Mouse (Mus musculus) mature B cell (primary cell): Measurements from ENCODE around the gene Esyt1.
"Not testable (repeated sequence)": the region's sequence is repeated elsewhere in the genome, so short reads cannot be mapped to it uniquely, and the experiment has no call there.

Experiments used
- in situ Hi-C: fragments of 300-500 bp; cut with MboI; formaldehyde crosslinking; loops from 2 replicates; pipeline ENCODE4 v1.14.3; 2019

Esyt1 gene

GRCm38 (mm10) chr10:128525671-128526308 is at the start of gene Esyt1:
Esyt1 (minus strand) TSS chr10:128525871.
- in situ Hi-C loops, result no loop called here

DNA sequence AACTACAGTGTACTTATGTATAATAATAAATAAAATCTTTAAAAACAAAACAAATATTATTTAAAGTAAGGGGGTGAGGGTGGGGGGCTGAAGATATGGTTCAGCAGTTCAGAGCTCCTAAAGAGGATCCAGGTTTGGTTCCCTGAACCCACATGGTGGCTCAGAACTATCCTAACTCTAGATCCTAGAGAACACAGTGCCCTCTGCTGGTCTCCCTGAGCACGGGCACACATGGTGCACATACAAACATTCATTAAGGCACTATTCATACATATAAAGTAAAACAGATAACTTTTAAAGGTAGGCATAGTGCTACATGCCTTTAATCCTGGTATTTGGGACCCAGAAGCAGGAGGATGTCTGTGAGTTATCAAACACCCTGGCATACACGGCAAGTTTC is 49.4 kb upstream of the Esyt1 start:
- in situ Hi-C loops, result no loop called here

DNA sequence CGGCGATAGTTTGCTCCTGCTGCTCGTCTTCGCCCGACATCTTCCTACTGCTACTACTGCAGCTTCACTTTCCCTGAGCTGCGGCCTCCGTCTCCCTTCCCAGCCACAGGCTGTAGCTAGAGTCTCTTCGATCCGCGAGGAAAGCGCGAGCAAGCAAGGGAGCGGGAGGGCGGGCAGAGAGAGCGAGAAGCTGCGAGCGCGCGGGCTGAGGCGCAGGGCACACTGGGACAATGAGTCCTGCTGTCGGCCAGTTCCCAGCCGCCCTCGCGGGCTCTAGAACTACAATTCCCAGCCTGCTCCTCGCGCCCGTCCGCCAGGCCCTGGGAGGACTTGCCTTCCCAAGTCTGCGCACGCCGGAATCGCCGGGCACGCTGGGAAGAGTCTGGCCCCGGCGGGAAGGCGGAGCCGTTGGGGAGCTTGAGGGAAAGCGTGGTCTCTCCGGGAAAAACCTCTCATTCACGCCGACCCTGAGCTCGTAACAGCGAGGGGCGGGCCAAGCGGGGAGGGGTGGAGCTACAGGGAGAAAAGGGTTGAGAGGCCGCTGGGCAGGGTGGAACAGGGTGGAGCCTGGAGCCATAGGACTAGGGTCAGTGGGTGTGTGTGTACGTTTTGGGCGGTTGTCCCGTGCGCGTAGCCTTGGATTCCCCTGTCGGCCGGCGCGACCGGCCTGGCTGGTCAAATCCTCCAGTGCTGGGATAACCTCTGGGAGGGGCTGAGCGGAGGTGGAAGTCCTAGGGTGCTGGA is 40.3 kb upstream of the Esyt1 start, which contains the start of gene Pa2g4:
TSS of gene Pa2g4 (minus strand) at position 200 of the 744 bp plus-strand sequence.
- in situ Hi-C loops, result no loop called here

- in situ Hi-C loops, result no loop called here
These were observed 39.6 kb upstream of the Esyt1 start for GRCm38 (mm10) chr10:128565206-128565787.

DNA sequence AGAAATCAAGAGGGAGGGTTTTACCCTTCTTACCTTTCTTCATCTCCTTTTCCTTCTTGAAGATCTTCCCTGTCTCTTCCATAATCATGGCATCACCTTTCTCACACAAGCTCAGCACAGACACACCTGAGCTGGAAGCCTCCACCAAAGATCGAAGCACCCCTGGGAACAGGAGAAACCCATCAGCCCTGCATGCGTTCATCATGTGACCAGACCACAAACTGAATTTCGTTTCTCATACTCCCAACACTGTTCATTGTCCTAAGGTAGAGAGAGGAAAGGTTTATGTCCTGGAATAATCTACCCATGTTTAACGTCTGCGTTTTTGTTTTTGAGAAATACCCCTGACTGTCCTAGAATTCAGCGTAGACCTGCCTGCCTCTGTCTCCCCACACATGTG is 37.9 kb upstream of the Esyt1 start:
- in situ Hi-C loops, result no loop called here

- in situ Hi-C loops, result no loop called here
These were observed 31.3 kb upstream of the Esyt1 start for GRCm38 (mm10) chr10:128556963-128557362.

- in situ Hi-C loops, result no loop called here
These were observed 30.6 kb upstream of the Esyt1 start for GRCm38 (mm10) chr10:128556286-128556685.

- in situ Hi-C loops, result not testable (repeated sequence)
These were observed 29.9 kb upstream of the Esyt1 start for GRCm38 (mm10) chr10:128555567-128555966.

- in situ Hi-C loops, result not testable (repeated sequence)
These were observed 24.6 kb upstream of the Esyt1 start for GRCm38 (mm10) chr10:128550144-128550823.

DNA sequence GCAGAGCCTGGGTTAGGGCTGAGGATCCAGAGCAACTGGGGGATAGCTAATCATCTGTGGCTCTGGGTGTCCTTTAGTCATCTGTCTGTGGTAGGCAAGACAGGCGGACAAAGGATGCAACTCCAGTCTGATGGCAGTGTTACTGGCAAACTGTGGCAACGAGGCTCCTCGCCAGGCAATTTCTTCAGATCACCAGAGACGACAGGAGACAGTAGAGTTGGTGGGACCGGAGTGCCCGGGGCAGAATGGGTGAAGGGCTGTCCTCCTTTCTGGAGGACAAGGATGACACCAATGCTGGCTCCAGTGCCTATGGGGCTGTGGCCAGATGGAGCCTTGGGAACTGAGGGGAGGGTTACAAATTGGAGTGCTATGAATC is 24.0 kb upstream of the Esyt1 start:
- in situ Hi-C loops, result not testable (repeated sequence)

- in situ Hi-C loops, result no loop called here
These were observed 23.4 kb upstream of the Esyt1 start, which contains the start of gene Rpl41 for GRCm38 (mm10) chr10:128548947-128549681. Rpl41 (minus strand) TSS chr10:128549305.

GRCm38 (mm10) chr10:128548051-128548791 is 22.6 kb upstream of the Esyt1 start:
- in situ Hi-C loops, result not testable (repeated sequence)

- in situ Hi-C loops, result no loop called here
These were observed 21.8 kb upstream of the Esyt1 start, which contains the start of gene Zc3h10 for GRCm38 (mm10) chr10:128547361-128548032. Zc3h10 (minus strand) TSS chr10:128547774.

- in situ Hi-C loops, result no loop called here
These were observed 21.1 kb upstream of the Esyt1 start for GRCm38 (mm10) chr10:128546787-128547186.

GRCm38 (mm10) chr10:128546361-128546760 is 20.7 kb upstream of the Esyt1 start:
- in situ Hi-C loops, result no loop called here

DNA sequence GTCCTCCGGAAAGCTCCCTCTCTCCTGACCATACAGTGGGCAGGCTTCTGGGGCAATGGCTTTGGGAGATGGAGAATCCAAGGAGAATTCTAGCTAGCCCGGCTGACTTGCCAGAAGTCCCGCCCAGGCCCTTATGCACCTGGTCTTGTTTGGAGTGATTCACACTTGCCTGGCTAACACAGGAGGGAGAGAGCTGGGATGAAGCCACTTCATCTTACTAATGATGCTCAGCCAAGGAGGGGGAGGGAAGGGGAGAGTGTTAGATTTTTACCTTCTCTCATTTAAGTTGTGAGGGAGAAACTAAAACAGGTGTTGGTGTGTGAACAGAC is 19.9 kb upstream of the Esyt1 start:
- in situ Hi-C loops, result no loop called here

GRCm38 (mm10) chr10:128544674-128545569 is 19.3 kb upstream of the Esyt1 start:
- in situ Hi-C loops, result no loop called here

- in situ Hi-C loops, result no loop called here
These were observed 18.5 kb upstream of the Esyt1 start for GRCm38 (mm10) chr10:128544151-128544657.

- in situ Hi-C loops, result no loop called here
These were observed 17.4 kb upstream of the Esyt1 start for GRCm38 (mm10) chr10:128543100-128543499.
